Mouse (Mus musculus): ENCODE measurements around the gene Rcsd1. TPM values are rescaled to one million over a fixed set of nuclear protein-coding genes. Genes with fewer than 3 reads are reported as not detected.

Rcsd1 gene
- polyA plus RNA-seq, 1 experiment, result 40.9 TPM

DNA sequence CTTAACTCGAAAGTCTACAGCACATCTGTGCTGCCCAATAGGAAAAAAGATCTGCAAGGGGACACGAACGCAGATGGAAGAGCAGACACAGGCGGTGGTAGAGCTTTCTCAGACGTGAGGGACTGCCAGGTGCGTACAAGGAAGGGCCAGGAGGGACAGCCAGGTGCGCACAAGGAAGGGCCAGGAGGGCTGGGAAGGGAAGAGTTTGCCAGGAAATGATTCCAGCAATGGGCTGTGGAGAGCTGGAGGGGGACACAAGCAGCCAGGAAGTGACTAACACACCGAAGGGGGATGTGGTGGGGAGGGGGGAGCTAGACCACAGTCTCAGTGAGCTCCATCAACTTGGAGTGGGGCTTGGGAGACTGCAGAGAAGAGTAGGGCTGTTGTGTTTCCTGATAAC is 79.6 kb downstream of the Rcsd1 start:
- TF ChIP-seq POLR2A (IDR thresholded peaks at IDR 0.05; ENCODE audit: borderline replicate concordance, extremely low read depth, low read depth, low read length), result no peak
- TF ChIP-seq CTCF (IDR thresholded peaks at IDR 0.05; ENCODE audit: insufficient read depth, low read length), result no peak
- H3K4me1 ChIP-seq (ENCODE audit: control insufficient read depth, insufficient read depth, low read length), result peaks cover 12% of the 10 kb centered on the region
- no peak overlapping the region for H3K4me3 ChIP-seq (replicated peaks; ENCODE audit: extremely low read depth, low read depth, low read length)
- no peak for DNase-seq
- WGBS, result 43% methylated on average over 8 of the region's 8 CpGs

DNA sequence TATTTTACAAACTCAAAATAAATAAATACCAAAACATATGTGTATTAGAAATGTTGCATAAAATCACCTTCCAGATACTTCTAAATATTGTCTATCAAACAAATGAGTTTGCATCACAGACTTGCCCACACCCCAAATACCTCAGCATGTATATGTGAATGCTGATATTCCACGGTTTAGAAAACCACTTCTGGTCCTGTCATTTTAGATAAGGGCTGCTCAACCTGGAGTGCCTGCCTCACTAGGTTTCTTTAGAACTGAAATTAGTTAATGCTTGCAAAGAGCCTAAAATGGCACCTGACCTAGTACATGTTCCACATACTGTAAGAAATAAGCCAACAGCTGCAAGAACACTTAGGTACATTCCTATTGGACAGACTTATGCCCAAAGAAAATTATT is 81.0 kb downstream of the Rcsd1 start:
- Histone ChIP-seq H3K4me1 (ENCODE audit: control insufficient read depth, insufficient read depth, low read length) (peaks cover 11% of the 10 kb centered on the region), H3K4me3 (replicated peaks; ENCODE audit: extremely low read depth, low read depth, low read length) (no peak overlapping the region)
- no peak for TF ChIP-seq CTCF (IDR thresholded peaks at IDR 0.05; ENCODE audit: insufficient read depth, low read length)
- no peak for TF ChIP-seq POLR2A (IDR thresholded peaks at IDR 0.05; ENCODE audit: borderline replicate concordance, extremely low read depth, low read depth, low read length)
- 52% methylated on average over 1 of the region's 1 CpGs for WGBS
- no peak for DNase-seq

DNA sequence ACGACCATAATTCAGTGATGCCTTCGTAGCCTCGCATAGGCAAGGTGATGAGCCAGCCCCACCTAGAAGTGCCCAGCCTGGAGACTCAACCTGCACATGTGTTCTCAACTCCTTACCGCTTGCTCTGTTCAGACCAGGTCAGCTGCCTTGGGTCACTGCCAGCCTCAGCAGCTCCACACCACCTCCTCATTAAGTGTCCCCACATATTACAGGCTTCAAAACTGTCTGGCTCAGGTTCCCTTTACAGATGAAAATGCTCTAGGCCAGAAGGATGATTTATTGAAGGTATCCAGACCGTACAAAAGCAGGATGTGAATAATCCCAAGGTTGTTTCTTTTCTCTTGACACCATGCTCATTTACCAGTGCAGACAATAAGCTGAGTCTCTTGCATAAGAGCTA is 83.7 kb downstream of the Rcsd1 start:
- TF ChIP-seq CTCF (IDR thresholded peaks at IDR 0.05; ENCODE audit: insufficient read depth, low read length), result no peak
- no peak for TF ChIP-seq POLR2A (IDR thresholded peaks at IDR 0.05; ENCODE audit: borderline replicate concordance, extremely low read depth, low read depth, low read length)
- whole genome bisulfite sequencing, result 71% methylated on average over 5 of the region's 5 CpGs
- DNase-seq, result no peak
- peaks cover 11% of the 10 kb centered on the region for H3K4me1 ChIP-seq (ENCODE audit: control insufficient read depth, insufficient read depth, low read length)
- no peak overlapping the region for H3K4me3 ChIP-seq (replicated peaks; ENCODE audit: extremely low read depth, low read depth, low read length)

DNA sequence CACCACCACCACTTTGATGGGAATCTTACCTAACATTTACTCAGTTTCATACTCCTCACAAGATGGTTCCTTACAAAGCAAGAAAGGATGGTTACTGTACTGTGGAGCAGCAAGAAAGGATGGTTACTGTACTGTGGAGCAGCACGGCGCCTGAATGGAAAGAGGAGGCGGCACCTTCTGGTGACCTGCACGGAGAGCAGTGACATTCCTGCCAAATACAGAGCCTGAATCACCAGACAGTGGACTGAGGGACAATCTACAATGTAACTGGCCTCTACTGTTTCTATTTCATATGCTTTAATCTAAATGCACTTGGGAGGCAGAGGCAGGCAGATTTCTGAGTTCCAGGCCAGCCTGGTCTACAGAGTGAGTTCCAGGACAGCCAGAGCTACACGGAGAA is 84.5 kb downstream of the Rcsd1 start:
- peaks cover 9% of the 10 kb centered on the region for H3K4me1 ChIP-seq (ENCODE audit: control insufficient read depth, insufficient read depth, low read length)
- WGBS, result 87% methylated on average over 5 of the region's 5 CpGs
- no peak for TF ChIP-seq CTCF (IDR thresholded peaks at IDR 0.05; ENCODE audit: insufficient read depth, low read length)
- no peak for TF ChIP-seq POLR2A (IDR thresholded peaks at IDR 0.05; ENCODE audit: borderline replicate concordance, extremely low read depth, low read depth, low read length)
- DNase-seq, result no peak
- no peak overlapping the region for H3K4me3 ChIP-seq (replicated peaks; ENCODE audit: extremely low read depth, low read depth, low read length)

DNA sequence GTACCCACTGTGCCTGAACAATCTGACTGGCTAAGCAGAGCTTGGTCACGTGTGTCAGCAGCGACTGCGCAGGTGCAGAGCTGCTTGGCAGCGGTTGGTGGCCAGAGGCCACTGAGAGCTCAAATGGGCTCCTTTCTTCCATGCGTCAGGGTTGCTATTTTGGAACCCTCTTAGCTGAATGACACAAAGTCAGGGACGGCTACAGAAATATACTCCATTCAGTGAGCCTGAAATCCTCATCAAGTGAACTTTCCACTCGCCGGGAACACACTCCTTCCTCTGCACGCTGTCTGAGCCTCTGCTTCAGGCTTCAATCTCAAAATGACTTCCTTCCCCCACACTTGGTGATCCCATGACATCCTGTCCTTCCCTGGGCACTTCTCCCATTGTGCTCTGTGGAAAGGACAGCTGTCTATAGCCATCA is 91.3 kb downstream of the Rcsd1 start:
- no peak for TF ChIP-seq CTCF (IDR thresholded peaks at IDR 0.05; ENCODE audit: insufficient read depth, low read length)
- no peak for TF ChIP-seq POLR2A (IDR thresholded peaks at IDR 0.05; ENCODE audit: borderline replicate concordance, extremely low read depth, low read depth, low read length)
- Histone ChIP-seq H3K4me1 (ENCODE audit: control insufficient read depth, insufficient read depth, low read length) (peaks cover 14% of the 10 kb centered on the region), H3K4me3 (replicated peaks; ENCODE audit: extremely low read depth, low read depth, low read length) (no peak overlapping the region)
- WGBS, result 43% methylated on average over 9 of the region's 9 CpGs
- no peak for DNase-seq

DNA sequence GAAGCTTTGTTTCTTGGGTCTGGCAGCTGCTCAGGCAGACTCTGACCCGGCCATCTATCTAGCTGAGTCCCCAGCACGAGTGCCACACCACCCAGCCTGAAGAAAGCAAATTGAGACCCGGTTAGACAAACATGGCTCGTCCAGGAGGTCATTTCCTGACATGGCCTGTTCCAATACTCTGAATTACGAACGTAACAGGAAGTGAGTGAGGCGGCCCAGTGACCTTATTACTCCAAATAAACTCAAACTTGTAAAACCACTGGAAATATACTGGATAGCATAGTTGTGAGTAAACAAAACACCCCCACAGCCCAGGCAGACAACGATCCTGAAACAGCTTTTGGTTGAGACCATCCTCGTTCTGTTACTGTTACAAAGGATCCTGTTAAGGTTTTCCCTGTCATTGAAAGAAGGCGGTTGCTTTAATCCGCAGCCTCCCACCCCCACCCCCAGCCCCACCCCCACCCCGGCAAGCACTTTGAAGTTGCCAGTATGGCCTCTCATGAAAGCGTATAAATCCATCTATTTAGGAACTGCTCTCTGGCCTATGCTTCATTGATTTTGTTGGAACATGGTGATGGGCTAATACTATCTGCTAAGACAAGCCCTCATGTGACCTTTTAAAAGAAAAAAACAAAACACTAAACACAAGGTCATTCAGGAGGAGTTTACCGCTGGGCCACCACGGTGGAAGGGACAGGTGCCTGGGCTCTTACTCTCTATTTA is 92.2 kb downstream of the Rcsd1 start:
- no peak for DNase-seq
- TF ChIP-seq POLR2A (IDR thresholded peaks at IDR 0.05; ENCODE audit: borderline replicate concordance, extremely low read depth, low read depth, low read length), result no peak
- TF ChIP-seq CTCF (IDR thresholded peaks at IDR 0.05; ENCODE audit: insufficient read depth, low read length), result no peak
- Histone ChIP-seq H3K4me3 (replicated peaks; ENCODE audit: extremely low read depth, low read depth, low read length) (no peak overlapping the region), H3K4me1 (ENCODE audit: control insufficient read depth, insufficient read depth, low read length) (peaks cover 14% of the 10 kb centered on the region)
- 27% methylated on average over 15 of the region's 15 CpGs for WGBS

DNA sequence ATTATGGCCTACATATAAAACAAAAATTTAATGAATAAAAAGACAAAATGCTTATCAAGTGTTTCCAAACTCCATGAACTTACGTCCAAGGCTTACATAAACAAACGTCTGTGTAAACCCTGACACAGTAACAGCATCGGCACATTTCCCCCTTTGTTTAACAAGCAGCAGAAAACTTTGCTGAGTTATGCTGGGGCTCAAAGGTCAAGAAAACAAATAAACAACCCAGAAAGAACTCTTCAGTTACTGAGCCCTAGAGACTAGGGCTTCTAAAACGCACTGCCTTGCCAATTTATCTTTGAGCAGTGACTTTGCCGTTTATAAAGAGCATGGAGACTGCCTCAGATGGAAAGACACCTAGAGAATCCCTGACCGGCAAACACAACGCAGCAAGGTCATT is 92.9 kb downstream of the Rcsd1 start:
- TF ChIP-seq CTCF (IDR thresholded peaks at IDR 0.05; ENCODE audit: insufficient read depth, low read length), result no peak
- no peak for TF ChIP-seq POLR2A (IDR thresholded peaks at IDR 0.05; ENCODE audit: borderline replicate concordance, extremely low read depth, low read depth, low read length)
- Histone ChIP-seq H3K4me3 (replicated peaks; ENCODE audit: extremely low read depth, low read depth, low read length) (no peak overlapping the region), H3K4me1 (ENCODE audit: control insufficient read depth, insufficient read depth, low read length) (peaks cover 14% of the 10 kb centered on the region)
- WGBS, result 20% methylated on average over 7 of the region's 7 CpGs
- no peak for DNase-seq

DNA sequence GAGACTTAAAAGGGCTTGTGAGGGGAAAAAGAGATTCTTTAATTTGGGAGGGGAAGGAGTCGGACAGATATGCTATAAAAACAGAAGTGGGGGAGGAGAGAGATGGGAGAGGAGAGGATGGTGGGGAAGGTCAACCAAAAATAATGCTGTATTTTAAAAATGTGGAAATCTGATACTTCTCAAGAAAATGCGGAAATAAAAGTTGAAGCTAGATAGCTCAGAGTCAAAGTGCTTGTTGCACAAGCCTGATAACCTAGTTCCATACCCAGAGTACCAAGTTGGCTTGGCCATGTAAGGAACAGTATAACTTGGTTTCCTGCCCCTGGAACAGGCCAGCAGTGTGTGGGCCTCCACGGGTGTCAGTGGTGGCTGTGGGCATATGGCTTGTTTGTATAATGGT is 94.8 kb downstream of the Rcsd1 start:
- Histone ChIP-seq H3K4me3 (replicated peaks; ENCODE audit: extremely low read depth, low read depth, low read length) (no peak overlapping the region), H3K4me1 (ENCODE audit: control insufficient read depth, insufficient read depth, low read length) (peaks cover 14% of the 10 kb centered on the region)
- 92% methylated on average over 3 of the region's 3 CpGs for WGBS
- TF ChIP-seq POLR2A (IDR thresholded peaks at IDR 0.05; ENCODE audit: borderline replicate concordance, extremely low read depth, low read depth, low read length), result no peak
- no peak for TF ChIP-seq CTCF (IDR thresholded peaks at IDR 0.05; ENCODE audit: insufficient read depth, low read length)
- no peak for DNase-seq

DNA sequence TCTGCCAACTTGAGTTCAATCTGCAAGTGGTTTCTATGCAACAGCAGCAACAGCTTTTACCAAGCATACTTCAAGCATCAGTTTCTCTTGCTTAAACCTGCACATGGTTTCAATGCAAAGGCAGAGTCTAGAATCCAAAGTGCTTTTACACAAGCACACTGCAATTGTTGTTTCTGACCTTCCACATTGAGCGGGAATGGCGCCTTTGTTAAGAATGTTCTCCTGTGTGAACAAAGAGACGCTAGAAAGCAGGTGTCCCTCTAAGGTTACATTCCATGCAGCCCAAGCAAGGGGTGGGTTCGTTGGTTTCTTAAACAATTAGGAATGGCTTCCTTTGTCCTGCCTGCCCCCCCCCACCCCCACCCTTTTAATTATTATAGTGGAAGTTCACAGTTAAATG is 95.6 kb downstream of the Rcsd1 start:
- WGBS, result 72% methylated on average over 4 of the region's 4 CpGs
- TF ChIP-seq CTCF (IDR thresholded peaks at IDR 0.05; ENCODE audit: insufficient read depth, low read length) (no peak), POLR2A (IDR thresholded peaks at IDR 0.05; ENCODE audit: borderline replicate concordance, extremely low read depth, low read depth, low read length) (no peak)
- peaks cover 14% of the 10 kb centered on the region for H3K4me1 ChIP-seq (ENCODE audit: control insufficient read depth, insufficient read depth, low read length)
- DNase-seq, result no peak
- H3K4me3 ChIP-seq (replicated peaks; ENCODE audit: extremely low read depth, low read depth, low read length), result no peak overlapping the region

DNA sequence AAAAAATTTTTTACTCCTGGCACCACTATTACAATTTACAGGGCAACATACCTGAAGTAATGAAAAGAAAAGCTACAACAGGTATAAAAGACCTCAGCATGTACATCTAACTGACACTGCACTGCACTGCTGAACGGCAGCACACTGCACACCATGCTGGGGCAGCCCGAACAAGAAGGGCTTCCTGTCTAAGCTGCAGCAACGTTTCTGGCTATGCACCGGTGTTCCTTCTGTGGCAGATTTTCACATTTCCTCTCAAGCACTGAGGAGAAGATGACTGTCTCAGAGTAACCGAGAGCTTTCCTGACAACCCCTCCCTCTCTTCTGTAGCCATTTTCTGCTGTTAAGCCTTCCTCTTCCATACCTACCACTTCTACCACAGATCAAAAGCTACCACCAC is 96.8 kb downstream of the Rcsd1 start:
- no peak overlapping the region for H3K4me3 ChIP-seq (replicated peaks; ENCODE audit: extremely low read depth, low read depth, low read length)
- 38% methylated on average over 5 of the region's 5 CpGs for WGBS
- peaks cover 11% of the 10 kb centered on the region for H3K4me1 ChIP-seq (ENCODE audit: control insufficient read depth, insufficient read depth, low read length)
- no peak for TF ChIP-seq POLR2A (IDR thresholded peaks at IDR 0.05; ENCODE audit: borderline replicate concordance, extremely low read depth, low read depth, low read length)
- TF ChIP-seq CTCF (IDR thresholded peaks at IDR 0.05; ENCODE audit: insufficient read depth, low read length), result no peak
- DNase-seq, result no peak

Data from lung, adult 2 months (tissue).